Mouse (Mus musculus) lung, adult 2 months (tissue): ENCODE data around the gene Orc6. TPM values are rescaled to one million over a fixed set of nuclear protein-coding genes. Genes with fewer than 3 reads are reported as not detected.

Experiments used
- DNase-seq: peaks from one replicate; pipeline ENCODE4 v3.0.0; 2022
- H3K4me1 ChIP-seq: fragments of 200-500 bp; 2 replicates; pipeline ENCODE4 v1.6.1; 2011; ENCODE audit warnings: low read length; ENCODE audit not compliant: control insufficient read depth, insufficient read depth
- H3K4me3 ChIP-seq: fragments of 200-500 bp; replicated peaks from 2 replicates; pipeline ENCODE3; 2011; ENCODE audit warnings: low read depth, mild to moderate bottlenecking, control low read depth, low read length; ENCODE audit errors: extremely low read depth
- CTCF ChIP-seq: fragments of 200-500 bp; IDR thresholded peaks from 2 replicates; pipeline ENCODE4 v1.5.1; 2011; ENCODE audit warnings: mild to moderate bottlenecking, low read length, control low read depth; ENCODE audit not compliant: insufficient read depth
- POLR2A ChIP-seq: fragments of 200-500 bp; IDR thresholded peaks from 2 replicates; pipeline ENCODE4 v1.6.1; 2011; ENCODE audit warnings: low read depth, mild to moderate bottlenecking, control low read depth, low read length, borderline replicate concordance; ENCODE audit errors: extremely low read depth
- WGBS: fragments of 180-500 bp; shearing (Covaris S2); methylation state at CpG from one replicate; pipeline ENCODE4 v1.1.7; 2018; 5-methylcytosine and 5-hydroxymethylcytosine counted together
- polyA plus RNA-seq: library from polyadenylated mRNA; depleted of rRNA; stranded (reverse); fragments of >200 nt; gene quantifications from 2 replicates; pipeline ENCODE4 v1.2.3, GENCODE M21; 2012; rRNA removed

The Orc6 gene
- polyA plus RNA-seq, 1 experiment = 11.9 TPM

GRCm38 (mm10) chr8:85321981-85322380, 22.5 kb downstream of the Orc6 start:
- H3K4me1 ChIP-seq = no peaks in the 10 kb centered on the region
- TF ChIP-seq POLR2A (no peak), CTCF (no peak)
- WGBS = 86% methylated on average over 15 of the region's 15 CpGs
- DNase-seq = no peak
- H3K4me3 ChIP-seq = no peak overlapping the region

GRCm38 (mm10) chr8:85323084-85323483, 23.7 kb downstream of the Orc6 start:
- H3K4me1 ChIP-seq = no peaks in the 10 kb centered on the region
- no peak overlapping the region for H3K4me3 ChIP-seq
- WGBS = 58% methylated on average over 3 of the region's 3 CpGs
- no peak for DNase-seq
- no peak for TF ChIP-seq POLR2A
- TF ChIP-seq CTCF = no peak

DNA sequence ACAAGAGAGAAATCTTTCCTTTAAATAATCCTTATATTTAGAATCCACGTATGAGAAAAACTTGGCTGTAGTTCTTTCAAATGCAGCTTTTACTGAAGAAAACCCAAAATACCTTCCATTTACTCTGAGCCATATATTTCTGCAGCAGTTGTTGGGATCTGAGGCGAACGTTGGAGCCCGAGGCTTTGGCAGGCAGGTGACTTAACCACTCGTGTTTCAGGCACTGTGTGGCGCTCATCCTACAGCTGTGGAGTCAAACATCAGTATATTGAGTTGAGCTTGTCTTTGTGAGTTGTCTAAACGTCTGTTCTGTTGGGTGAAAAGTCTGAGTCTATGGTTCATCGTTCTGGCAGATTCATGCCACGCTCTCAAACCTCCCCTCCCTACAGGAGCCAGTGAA, 27.6 kb downstream of the Orc6 start:
- no peak for DNase-seq
- H3K4me3 ChIP-seq = no peak overlapping the region
- H3K4me1 ChIP-seq = 0 out of 2 replicates have a peak, but pooled peaks cover 4% of the 10 kb centered on the region
- WGBS = 73% methylated on average over 9 of the region's 9 CpGs
- no peak for TF ChIP-seq CTCF
- TF ChIP-seq POLR2A = no peak

- no peak for TF ChIP-seq CTCF
- TF ChIP-seq POLR2A = no peak
- Histone ChIP-seq H3K4me1 (0 out of 2 replicates have a peak, but pooled peaks cover 4% of the 10 kb centered on the region), H3K4me3 (no peak overlapping the region)
- DNase-seq = no peak
- 47% methylated on average over 1 of the region's 1 CpGs for WGBS
Observed at GRCm38 (mm10) chr8:85329506-85329905, 30.1 kb downstream of the Orc6 start.

DNA sequence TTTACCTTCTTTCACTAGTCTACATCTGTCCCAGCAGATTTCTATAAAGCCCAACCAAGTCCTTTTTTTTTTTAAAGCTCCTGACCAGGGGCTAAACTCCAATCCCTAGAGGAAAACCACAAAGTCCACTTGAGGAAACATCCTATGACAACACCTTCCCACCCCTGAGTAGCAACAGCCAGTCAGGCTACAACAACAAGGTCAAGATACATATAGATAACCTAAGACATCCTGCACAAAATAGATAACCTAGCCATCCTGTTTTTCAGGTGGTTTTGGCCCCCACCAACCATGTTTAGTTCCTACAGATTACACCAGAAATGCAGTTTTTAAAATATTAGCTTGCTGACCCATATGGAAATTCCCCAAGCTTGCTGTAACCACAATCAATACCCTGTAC, 35.7 kb downstream of the Orc6 start:
- Histone ChIP-seq H3K4me3 (no peak overlapping the region), H3K4me1 (peaks cover 6% of the 10 kb centered on the region; the same call in 1 of the 2 replicates)
- TF ChIP-seq POLR2A (no peak), CTCF (no peak)
- DNase-seq = no peak

- DNase-seq = no peak
- WGBS = 73% methylated on average over 6 of the region's 6 CpGs
Observed at GRCm38 (mm10) chr8:85336211-85336933, 36.9 kb downstream of the Orc6 start.

GRCm38 (mm10) chr8:85337681-85338080, 38.2 kb downstream of the Orc6 start:
- no peak for DNase-seq
- 55% methylated on average over 4 of the region's 4 CpGs for WGBS
- Histone ChIP-seq H3K4me1 (peaks cover 2% of the 10 kb centered on the region; the same call in 1 of the 2 replicates), H3K4me3 (no peak overlapping the region)
- TF ChIP-seq CTCF (no peak), POLR2A (no peak)

More at GRCm38 (mm10) chr8:85336211-85336933, 36.9 kb downstream of the Orc6 start:
- Histone ChIP-seq H3K4me3 (no peak overlapping the region), H3K4me1 (peaks cover 4% of the 10 kb centered on the region; the same call in 1 of the 2 replicates)
- no peak for TF ChIP-seq POLR2A
- no peak for TF ChIP-seq CTCF

DNA sequence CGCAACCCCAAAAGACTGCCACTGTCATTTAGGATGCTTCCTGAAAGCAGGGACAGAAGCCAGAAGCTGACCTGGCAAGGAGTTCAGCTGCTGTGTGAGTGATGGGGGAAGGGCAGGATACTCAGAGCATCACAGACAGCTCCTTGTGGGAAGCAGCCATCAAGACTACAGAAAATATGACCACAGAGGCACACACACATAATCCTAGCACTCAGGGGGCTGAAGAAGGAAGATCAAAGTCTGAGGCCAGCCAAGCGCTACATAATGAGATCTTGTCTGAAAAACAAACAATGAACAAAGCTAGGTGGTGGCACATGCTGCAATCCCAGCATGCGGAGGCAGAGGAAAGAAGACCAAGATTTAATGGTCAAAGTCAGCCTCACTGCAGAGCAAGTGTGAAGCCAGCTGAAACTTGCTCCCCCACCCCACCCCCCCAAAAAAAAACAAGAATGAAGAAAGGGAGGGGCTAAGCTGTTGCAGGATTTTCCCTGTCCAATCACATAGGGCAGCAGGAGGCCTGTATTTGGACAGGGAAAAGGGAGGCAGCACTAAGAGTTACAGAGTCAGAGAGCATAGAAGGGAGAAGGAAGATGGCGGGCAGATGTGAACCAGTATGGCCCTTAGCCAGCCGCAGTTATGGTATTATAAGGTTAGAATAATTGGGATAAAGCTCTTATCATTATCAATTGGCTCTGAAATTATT, 40.6 kb downstream of the Orc6 start:
- DNase-seq = no peak
- peaks cover 2% of the 10 kb centered on the region; the same call in 1 of the 2 replicates for H3K4me1 ChIP-seq
- no peak for TF ChIP-seq POLR2A
- no peak for TF ChIP-seq CTCF
- 63% methylated on average over 5 of the region's 5 CpGs for WGBS
- H3K4me3 ChIP-seq = no peak overlapping the region

DNA sequence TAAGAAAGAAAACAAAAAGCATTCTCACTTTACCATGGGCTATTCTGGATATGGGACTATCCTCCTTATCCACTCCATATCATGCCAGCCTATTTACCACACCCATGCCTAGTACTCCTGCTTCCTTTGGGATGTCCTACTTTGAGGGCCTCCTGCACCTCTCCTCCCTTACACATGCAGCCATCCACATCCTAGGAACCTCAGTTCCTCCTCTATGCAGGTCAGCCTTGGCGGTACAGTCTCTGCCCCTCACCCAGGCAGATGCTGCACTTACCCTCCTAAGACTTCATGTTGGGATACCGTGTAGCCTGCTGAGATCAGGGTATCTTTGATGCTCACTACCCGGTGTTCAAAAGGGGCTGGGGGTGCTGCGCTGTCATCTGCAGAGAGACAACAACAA, 53.9 kb downstream of the Orc6 start:
- DNase-seq = no peak
- TF ChIP-seq POLR2A (no peak), CTCF (no peak)
- Histone ChIP-seq H3K4me1 (no peaks in the 10 kb centered on the region), H3K4me3 (no peak overlapping the region)
- 83% methylated on average over 4 of the region's 4 CpGs for WGBS

Other genes with a start within 250 kb of the Orc6 start
- 42.5 and 44.7 TPM in 2 replicates for gene Fbxw9, start 239.6 kb upstream of the Orc6 start, polyA plus RNA-seq
- gene Gm5741, start 231.7 kb upstream of the Orc6 start, polyA plus RNA-seq = not detected in 2 replicates
- 45.9 and 49.9 TPM in 2 replicates for gene Dhps, start 227.9 kb upstream of the Orc6 start, polyA plus RNA-seq
- 97.1 and 120 TPM in 2 replicates for gene Wdr83os, start 218.9 kb upstream of the Orc6 start, polyA plus RNA-seq
- gene Wdr83, start 218.3 kb upstream of the Orc6 start, polyA plus RNA-seq = 21.2 and 33.1 TPM in 2 replicates
- 74.1 and 87.1 TPM in 2 replicates for gene Man2b1, start 216.4 kb upstream of the Orc6 start, polyA plus RNA-seq
- 0.37 and 0.66 TPM in 2 replicates for gene Zfp791, start 176.5 kb upstream of the Orc6 start, polyA plus RNA-seq
- not detected in 2 replicates for gene Cks1brt, start 147.7 kb upstream of the Orc6 start, polyA plus RNA-seq
- not detected in 2 replicates for gene Olfr371, start 73.6 kb upstream of the Orc6 start, polyA plus RNA-seq
- 11.9 and 19.9 TPM in 2 replicates for gene Vps35, start 170 bp downstream of the Orc6 start, polyA plus RNA-seq
- gene Mylk3, start 86.7 kb downstream of the Orc6 start, polyA plus RNA-seq = 2.2 and 7.2 TPM in 2 replicates
- gene 4921524J17Rik, start 133.2 kb downstream of the Orc6 start, polyA plus RNA-seq = 4.1 and 5.5 TPM in 2 replicates
- 9.6 and 16.4 TPM in 2 replicates for gene Gpt2, start 192.9 kb downstream of the Orc6 start, polyA plus RNA-seq